Mouse (Mus musculus) spleen, adult 2 months (tissue): Measurements from ENCODE around the gene Psmd9.

Experiments used
- CTCF ChIP-seq: fragments of 200-500 bp; IDR thresholded peaks from 2 replicates; pipeline ENCODE4 v1.5.1; 2011; ENCODE audit warnings: mild to moderate bottlenecking, inconsistent platforms; ENCODE audit not compliant: insufficient read depth, insufficient read length, insufficient replicate concordance; ENCODE audit errors: extremely low read depth
- POLR2A ChIP-seq: fragments of 200-500 bp; IDR thresholded peaks from 2 replicates; pipeline ENCODE4 v1.6.1; 2011; ENCODE audit warnings: low read depth, low read length, inconsistent platforms

DNA sequence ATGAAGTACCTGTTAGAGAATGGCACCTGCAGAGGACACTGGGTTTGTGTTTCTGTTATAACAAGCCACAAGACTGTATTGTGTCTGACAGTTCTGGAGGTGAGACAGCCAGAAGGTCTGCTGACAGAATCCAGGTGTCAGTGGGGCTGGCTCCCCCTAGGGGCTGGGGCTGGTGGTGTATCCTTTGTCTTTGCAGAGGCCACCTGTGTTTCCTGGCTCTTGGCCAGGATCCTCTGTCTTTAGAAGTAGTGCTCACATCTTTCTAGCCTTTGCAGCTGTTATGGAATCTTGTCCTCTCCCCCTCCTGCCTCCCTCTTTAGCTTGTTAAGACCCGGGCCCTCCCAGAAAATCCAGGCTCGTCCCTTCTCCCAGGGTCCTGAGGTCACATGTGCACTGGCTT is 66.5 kb downstream of the Psmd9 start:
- no peak for TF ChIP-seq POLR2A
- peak; percentile 74; the same call in 1 of the 2 replicates for TF ChIP-seq CTCF
